Mouse (Mus musculus): ENCODE data around the gene Sycn.

DNA sequence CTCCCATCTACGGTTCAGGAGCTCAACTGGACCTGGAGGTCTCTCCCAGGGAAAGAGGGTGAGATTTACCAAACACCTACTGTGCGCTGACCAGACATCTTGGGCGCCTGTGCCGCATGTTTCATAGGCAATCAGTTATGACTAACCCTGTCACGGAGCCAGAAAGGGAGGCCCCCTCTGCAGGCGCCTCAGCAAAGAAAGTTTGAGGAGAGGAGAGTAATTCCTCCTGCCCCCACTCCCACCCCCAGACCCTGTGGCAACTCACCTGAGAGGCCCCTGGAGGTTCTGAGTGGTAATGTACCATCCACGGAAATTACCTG lies 5.2 kb downstream of the Sycn start:
- TF ChIP-seq CTCF (IDR thresholded peaks at IDR 0.05; ENCODE audit: low read depth, low read length) (no peak), POLR2A (IDR thresholded peaks at IDR 0.05; ENCODE audit: insufficient read depth, low read length) (no peak), EP300 (IDR thresholded peaks at IDR 0.05; ENCODE audit: insufficient read depth, low read depth, low read length) (no peak)

Data from ES-Bruce4 (cell line).